Mouse (Mus musculus): ENCODE data around the gene Ica1l.

- TF ChIP-seq CTCF (IDR thresholded peaks at IDR 0.05; ENCODE audit: low read depth) (no peak), EP300 (optimal IDR thresholded peaks at IDR 0.05) (no peak)
These were observed 95.5 kb downstream of the Ica1l start for GRCm38 (mm10) chr1:59947509-59947908.
